Mouse (Mus musculus): ENCODE data around the gene Tex264.
A peak's percentile ranks its signal among the peaks of the same experiment; 100 is the strongest.

Tex264 gene

DNA sequence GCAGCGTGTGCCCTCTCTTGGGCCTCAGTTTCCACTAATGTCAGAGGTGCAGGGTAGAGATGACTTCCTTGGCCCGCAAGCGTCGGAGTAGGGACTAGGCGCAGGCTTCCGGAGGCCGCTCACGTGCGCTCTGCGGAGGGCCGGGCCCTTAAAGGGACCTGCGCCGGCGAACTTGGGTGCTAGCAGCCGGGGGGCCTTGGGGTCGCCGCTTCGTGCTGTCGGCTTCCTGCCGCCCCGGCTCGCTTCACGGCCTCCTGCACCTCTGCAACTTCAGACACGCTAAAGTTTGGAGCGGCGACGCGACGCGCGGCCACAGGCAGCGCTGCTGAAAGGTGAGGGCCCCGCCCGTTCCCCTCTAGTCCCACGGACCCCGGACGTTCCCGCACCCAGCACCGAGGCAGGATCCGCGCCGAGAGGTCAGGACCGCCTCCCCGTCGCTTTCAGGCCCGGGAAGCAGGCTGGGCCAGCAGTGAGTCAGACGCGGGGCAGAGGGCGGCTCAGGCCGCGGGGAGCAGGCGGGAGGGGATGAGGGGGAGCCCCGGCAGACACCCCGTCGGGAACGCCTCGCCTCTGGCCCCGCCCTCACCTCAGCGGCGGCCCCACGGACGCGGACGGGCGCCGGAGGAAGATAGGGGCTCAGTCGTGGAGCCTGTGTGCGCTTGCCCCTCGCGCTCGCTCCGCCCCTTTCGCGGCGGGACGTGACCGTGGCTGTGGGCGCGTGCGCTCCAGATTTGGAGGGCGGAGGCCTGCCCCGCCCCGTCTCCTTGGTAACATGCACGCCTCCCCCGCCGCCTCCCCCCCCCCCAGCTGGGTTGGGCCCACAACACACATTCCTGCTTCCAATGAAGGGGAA is at the start of gene Tex264:
Gene Tex264 (minus strand): TSS at position 679 of the 853 bp plus-strand sequence.
- DNase-seq: peak; percentile 88

GRCm38 (mm10) chr9:106733690-106734089 is 48.0 kb upstream of the Tex264 start:
- DNase-seq: no peak

- no peak for DNase-seq
Observed at GRCm38 (mm10) chr9:106729416-106729815, 43.7 kb upstream of the Tex264 start.

GRCm38 (mm10) chr9:106726891-106727290 is 41.2 kb upstream of the Tex264 start:
- DNase-seq: no peak

DNA sequence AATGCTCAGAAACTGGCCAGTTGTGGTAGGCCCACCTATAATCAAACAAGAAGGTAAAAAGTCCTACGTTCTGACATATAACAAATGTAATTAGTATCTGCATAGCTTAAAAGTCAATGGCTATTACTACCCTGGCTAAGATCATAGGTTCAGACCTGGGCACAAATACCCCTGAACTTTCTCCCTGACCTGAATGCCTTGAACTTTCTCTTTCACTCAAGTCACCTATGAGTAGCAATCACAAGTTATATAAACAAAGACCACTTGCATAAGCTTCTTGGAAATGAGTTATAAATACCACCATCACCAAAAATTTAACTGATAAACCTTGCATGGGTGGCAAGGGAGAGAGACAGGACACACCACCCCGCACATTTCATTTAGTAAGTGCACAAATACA is 39.7 kb upstream of the Tex264 start:
- no peak for DNase-seq

- DNase-seq: no peak
Observed at GRCm38 (mm10) chr9:106724864-106725263, 39.1 kb upstream of the Tex264 start.

DNA sequence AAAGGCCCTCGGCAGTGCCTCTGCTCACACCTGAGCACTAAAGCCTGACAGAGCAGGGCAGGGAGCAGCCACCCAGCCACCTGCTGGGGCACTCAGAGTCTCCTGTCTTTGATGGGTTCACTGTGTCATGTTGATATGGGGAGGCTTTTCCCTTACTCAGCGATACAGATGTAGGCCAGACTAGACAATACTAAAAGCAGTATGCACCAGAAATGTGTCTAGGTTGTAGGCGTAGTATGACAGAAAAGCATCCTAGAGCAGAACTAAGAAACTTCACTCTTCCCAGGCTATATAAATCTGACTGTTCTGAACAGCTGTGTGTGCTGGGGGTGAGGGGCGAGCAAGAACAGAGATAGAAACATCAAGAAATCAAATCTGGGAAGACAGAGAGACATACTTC is 31.0 kb upstream of the Tex264 start:
- DNase-seq: no peak

- DNase-seq: no peak
Observed at GRCm38 (mm10) chr9:106716232-106716631, 30.5 kb upstream of the Tex264 start.

- DNase-seq: no peak
Observed at GRCm38 (mm10) chr9:106712470-106712869, 26.7 kb upstream of the Tex264 start.

DNA sequence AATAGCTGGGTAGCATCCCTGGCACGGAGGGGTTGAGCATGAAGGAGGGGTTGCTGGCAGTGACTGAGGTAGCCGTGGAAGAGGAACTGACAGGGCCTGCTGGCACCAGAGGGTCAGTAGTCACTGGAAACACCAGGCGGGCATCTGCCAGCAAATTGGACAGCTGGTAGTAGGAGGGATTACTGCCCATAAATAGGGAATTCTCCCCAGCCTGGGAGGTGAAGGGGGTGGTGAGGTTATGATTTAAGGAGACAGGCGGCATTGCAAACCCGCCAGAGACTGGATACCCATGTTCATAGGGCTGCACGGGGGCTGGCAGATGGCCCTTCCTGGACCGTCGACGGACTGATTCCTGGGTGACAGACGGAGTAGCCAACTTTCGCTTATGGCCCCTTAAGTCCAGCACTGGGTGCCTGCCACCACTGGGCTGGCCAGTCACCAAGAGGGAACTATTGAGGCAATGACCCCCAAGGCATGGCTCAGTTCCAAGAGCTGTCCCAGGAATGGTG is 7.3 kb upstream of the Tex264 start:
- no peak for DNase-seq

GRCm38 (mm10) chr9:106688834-106689233 is 3.1 kb upstream of the Tex264 start:
- no peak for DNase-seq

DNA sequence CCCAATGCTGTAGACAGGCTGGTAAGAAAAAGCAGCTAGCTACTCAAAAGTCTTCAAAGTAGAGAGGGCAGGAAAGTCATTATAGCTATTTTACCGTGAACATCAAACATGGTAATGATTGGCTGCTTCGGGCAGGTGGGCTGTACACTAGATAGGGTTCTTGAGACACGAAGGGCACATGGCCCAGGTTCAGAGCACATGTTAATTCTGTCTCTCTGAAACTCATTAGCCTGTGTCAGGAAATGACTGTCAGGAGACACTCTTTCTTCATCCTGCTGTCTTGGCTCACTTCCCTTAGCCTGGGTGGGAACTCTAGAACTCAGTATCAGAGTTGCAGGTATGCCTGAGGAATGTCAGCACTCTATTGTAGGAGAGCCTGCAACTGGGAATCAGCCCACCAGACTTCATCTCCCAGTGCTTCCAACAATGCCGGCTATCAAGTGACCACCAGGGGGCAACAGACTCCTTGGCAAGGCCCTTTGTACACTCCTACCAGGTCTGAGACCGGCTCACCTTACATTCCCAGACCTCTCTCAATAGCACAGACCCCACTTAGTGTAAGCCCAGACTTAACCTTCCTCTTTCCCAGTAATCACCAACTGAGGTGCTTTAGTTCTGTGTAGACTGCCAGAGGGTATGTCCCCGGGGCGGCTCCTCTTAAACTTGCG is 1.4 kb upstream of the Tex264 start:
- peak; percentile 69 for DNase-seq

GRCm38 (mm10) chr9:106684918-106685248 is 844 bp downstream of the Tex264 start:
- DNase-seq: peak; percentile 32

DNA sequence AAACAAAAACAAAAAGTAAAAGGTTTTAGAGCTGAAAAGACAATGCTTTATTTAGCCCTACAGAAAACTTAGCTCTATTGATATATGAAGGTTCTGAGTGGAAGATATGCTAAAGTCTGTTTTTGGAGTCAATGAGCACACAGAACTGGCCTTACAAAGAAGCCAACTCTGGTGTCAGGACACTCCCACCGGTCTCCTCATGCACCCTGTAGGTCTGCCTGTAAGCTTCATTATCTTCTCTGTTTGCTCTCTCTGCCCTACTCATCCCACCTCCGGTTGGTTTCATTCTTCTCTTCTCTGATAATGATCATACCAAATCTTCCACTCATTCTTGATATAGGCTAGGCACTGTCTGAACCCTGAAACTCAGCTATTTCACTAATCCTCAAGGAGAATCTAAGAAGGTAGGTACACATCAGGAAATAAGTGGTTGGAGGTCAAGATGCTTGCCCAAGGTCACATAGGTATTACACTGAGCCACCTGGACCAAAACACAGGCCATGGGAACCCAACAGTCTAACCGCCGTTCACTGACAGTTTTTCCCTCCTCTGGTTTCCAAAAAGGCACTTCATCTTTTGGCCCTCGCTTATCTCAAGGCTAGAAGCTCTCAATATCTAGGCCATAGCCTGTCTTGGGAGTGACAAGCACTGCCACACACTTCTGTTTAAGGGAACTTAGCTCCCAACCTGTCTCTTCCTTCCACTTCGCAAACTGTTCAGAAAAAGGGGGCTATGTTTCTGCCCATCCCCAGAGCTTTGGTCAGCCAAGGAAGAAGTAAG is 1.4 kb downstream of the Tex264 start:
- no peak for DNase-seq

DNA sequence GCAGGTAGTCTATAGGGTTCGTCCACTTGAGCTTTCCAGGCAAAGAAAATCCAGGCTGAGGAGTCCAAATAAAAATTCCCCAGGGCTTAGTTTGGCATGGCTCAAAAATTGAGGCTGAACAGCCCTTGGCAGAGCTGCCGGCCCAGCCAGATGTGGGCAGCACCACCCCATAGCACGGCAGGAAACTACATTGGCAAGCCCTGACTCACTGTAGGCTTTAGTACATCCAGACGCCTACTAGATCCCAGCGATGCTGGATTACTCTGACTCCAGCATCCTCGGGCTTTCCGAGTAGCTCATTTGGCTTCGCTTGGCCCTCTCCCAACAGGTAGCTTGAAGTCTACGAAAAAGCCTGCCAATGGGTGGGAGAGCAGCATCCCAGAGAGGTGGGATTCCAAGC is 4.7 kb downstream of the Tex264 start:
- DNase-seq: no peak

DNA sequence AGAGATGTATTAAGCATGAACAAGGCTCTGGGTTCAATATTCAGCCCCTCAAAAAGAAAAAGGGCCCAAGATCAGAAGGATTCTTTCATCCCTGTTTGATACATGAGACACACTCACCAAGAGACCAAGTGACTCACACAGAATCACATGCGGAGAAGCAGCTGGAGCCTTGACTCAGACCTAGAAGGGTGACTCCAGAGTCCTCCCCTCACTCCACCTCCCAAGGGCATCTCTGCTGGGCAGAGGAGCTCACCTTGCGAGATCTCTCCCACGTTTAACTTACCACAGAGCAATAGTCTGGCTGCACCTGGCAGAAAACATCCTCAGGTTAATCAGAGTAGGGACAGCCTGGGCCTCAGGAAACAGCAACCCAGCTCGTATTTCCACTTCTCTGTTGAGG is 7.5 kb downstream of the Tex264 start:
- no peak for DNase-seq

- DNase-seq: no peak
Observed at GRCm38 (mm10) chr9:106677702-106678101, 8.0 kb downstream of the Tex264 start.

GRCm38 (mm10) chr9:106676571-106676970 is 9.2 kb downstream of the Tex264 start:
- no peak for DNase-seq

DNA sequence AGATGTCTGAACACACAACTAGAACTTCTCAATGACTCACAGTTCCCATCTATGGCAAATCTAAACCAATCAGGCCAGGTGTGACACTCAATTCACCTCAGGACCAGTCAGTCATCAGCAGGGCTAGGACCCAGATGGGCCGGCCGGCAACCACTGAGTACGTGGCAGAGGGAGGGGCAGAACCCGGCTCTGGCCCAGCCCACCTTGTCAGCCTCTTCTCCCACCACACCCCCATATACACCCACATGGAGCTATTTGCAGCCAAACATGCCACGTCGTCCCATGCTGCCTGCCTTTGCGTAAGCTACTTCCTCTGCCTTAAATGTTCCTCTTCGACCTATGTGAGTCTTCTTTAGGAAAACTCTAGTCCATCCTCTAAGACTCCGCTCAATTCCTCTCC is 9.8 kb downstream of the Tex264 start:
- DNase-seq: no peak

- DNase-seq: peak; percentile 76
Observed at GRCm38 (mm10) chr9:106675480-106675879, 10.2 kb downstream of the Tex264 start.

DNA sequence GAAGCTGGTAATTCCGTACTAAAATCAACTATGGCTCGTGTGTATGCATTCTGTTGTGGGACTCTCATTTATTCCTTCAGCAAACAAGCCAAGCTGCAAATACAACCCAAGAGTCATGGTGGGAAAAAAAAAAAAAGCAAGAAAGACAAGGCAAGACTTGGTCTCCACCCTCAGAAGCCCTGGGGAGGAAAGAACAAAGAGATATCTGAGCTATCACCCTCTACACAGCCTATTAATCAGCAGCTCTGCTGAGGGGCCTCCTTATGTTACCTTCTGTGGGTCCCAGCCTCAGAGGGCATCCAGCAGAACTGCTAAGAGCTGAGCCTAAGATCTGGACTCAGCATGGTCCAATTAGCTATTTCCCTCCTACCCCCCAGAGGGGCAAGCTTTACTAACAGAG is 11.9 kb downstream of the Tex264 start:
- DNase-seq: no peak

- DNase-seq: no peak
Observed at GRCm38 (mm10) chr9:106664856-106665255, 20.9 kb downstream of the Tex264 start.

- DNase-seq: no peak
Observed at GRCm38 (mm10) chr9:106664433-106664832, 21.3 kb downstream of the Tex264 start.

- no peak for DNase-seq
Observed at GRCm38 (mm10) chr9:106663200-106663599, 22.5 kb downstream of the Tex264 start.
